Mouse (Mus musculus): ENCODE results near the gene Asic4.
A peak's percentile ranks its signal among the peaks of the same experiment; 100 is the strongest.

The Asic4 gene

GRCm38 (mm10) chr1:75503651-75503980, 53.4 kb downstream of the Asic4 start:
- no peak for DNase-seq (ENCODE audit: low spot score in 2 of 2)

GRCm38 (mm10) chr1:75504256-75505045, 54.2 kb downstream of the Asic4 start:
- DNase-seq (ENCODE audit: low spot score in 2 of 2), result no peak

- no peak for DNase-seq (ENCODE audit: low spot score in 2 of 2)
These were observed 55.1 kb downstream of the Asic4 start for GRCm38 (mm10) chr1:75505159-75505955.

- no peak for DNase-seq (ENCODE audit: low spot score in 2 of 2)
These were observed 56.0 kb downstream of the Asic4 start, which contains the start of gene Obsl1 for GRCm38 (mm10) chr1:75505956-75506831. Gene Obsl1, minus strand, starts transcription at chr1:75506452.

- DNase-seq (ENCODE audit: low spot score in 2 of 2), result no peak
These were observed 56.8 kb downstream of the Asic4 start, which contains the start of gene Inha for GRCm38 (mm10) chr1:75507006-75507405. Gene Inha, plus strand, starts transcription at chr1:75507077.

- no peak for DNase-seq (ENCODE audit: low spot score in 2 of 2)
These were observed 59.4 kb downstream of the Asic4 start for GRCm38 (mm10) chr1:75509586-75509985.

GRCm38 (mm10) chr1:75510154-75510553, 59.9 kb downstream of the Asic4 start:
- no peak for DNase-seq (ENCODE audit: low spot score in 2 of 2)

GRCm38 (mm10) chr1:75511437-75512210, 61.4 kb downstream of the Asic4 start:
- no peak for DNase-seq (ENCODE audit: low spot score in 2 of 2)

GRCm38 (mm10) chr1:75512550-75512949, 62.3 kb downstream of the Asic4 start:
- DNase-seq (ENCODE audit: low spot score in 2 of 2), result no peak

- no peak for DNase-seq (ENCODE audit: low spot score in 2 of 2)
These were observed 66.6 kb downstream of the Asic4 start for GRCm38 (mm10) chr1:75516703-75517380.

GRCm38 (mm10) chr1:75517984-75518383, 67.7 kb downstream of the Asic4 start:
- no peak for DNase-seq (ENCODE audit: low spot score in 2 of 2)

GRCm38 (mm10) chr1:75518427-75518826, 68.2 kb downstream of the Asic4 start:
- no peak for DNase-seq (ENCODE audit: low spot score in 2 of 2)

- DNase-seq (ENCODE audit: low spot score in 2 of 2), result no peak
These were observed 69.3 kb downstream of the Asic4 start for GRCm38 (mm10) chr1:75519576-75519975.

GRCm38 (mm10) chr1:75521321-75522031, 71.2 kb downstream of the Asic4 start, which contains the start of gene Stk11ip:
Gene Stk11ip, plus strand, starts transcription at chr1:75521529.
- DNase-seq (ENCODE audit: low spot score in 2 of 2), result peak; percentile 88 to 93

Data from natural killer cell, adult 2 months (primary cell).